Mouse (Mus musculus) hindbrain, postnatal 0 days (tissue): ENCODE measurements at regions not wholly inside any gene's neighbourhood (a gene's known extent, or its start where the extent isn't known, plus 50 kb on each side); places are given as distances from the start of the nearest gene placed in this dataset.

Source experiments
- ATAC-seq: fragments of 200-750 bp; cut with Nextera tagmentation; 2 replicates; pipeline ENCODE4 v1.8.0; 2017; ENCODE audit warnings: mild to moderate bottlenecking, moderate TSS enrichment, moderate library complexity
- DNase-seq: peaks from one replicate; pipeline ENCODE4 v3.0.0-alpha.2; 2015; ENCODE audit warnings: low spot score
- H3K27ac ChIP-seq: fragments of 300-500 bp; sonication (generic); 2 replicates; pipeline ENCODE4 v1.5.1; 2014; ENCODE audit warnings: mild to moderate bottlenecking
- H3K27me3 ChIP-seq: fragments of 300-500 bp; sonication (generic); 2 replicates; pipeline ENCODE4 v1.6.1; 2014; ENCODE audit warnings: low read length, mixed read lengths; ENCODE audit not compliant: insufficient read depth
- H3K36me3 ChIP-seq: fragments of 300-500 bp; sonication (generic); 2 replicates; pipeline ENCODE4 v1.6.1; 2014; ENCODE audit warnings: low read length, mixed read lengths; ENCODE audit not compliant: insufficient read depth
- H3K4me1 ChIP-seq: fragments of 300-500 bp; sonication (generic); 2 replicates; pipeline ENCODE4 v1.6.1; 2014; ENCODE audit warnings: antibody characterized with exemption, low read length, mixed read lengths; ENCODE audit not compliant: insufficient read depth
- H3K4me2 ChIP-seq: fragments of 300-500 bp; sonication (generic); 2 replicates; pipeline ENCODE4 v1.6.1; 2014; ENCODE audit warnings: low read depth, mild to moderate bottlenecking, low read length, moderate library complexity, mixed read lengths
- H3K4me3 ChIP-seq: fragments of 300-500 bp; sonication (generic); 2 replicates; pipeline ENCODE4 v1.5.1; 2014; ENCODE audit warnings: low read length
- H3K9ac ChIP-seq: fragments of 300-500 bp; sonication (generic); replicated peaks from 2 replicates; pipeline ENCODE4 v1.6.1; 2014; ENCODE audit warnings: mild to moderate bottlenecking, low read length, moderate library complexity, mixed read lengths
- H3K9me3 ChIP-seq: fragments of 300-500 bp; sonication (generic); 2 replicates; pipeline ENCODE4 v1.6.1; 2016; ENCODE audit warnings: low read length, mixed read lengths
- CTCF ChIP-seq: IDR thresholded peaks from 2 replicates; pipeline ENCODE4 v1.5.1; 2016; ENCODE audit warnings: antibody characterized with exemption, control low read depth, low read depth
- WGBS: fragments of 180-500 bp; shearing (Covaris S2); extraction: QIAGEN DNeasy Blood & Tissue Kit; methylation state at CpG from one replicate; pipeline ENCODE4 v1.1.7; 2014; 5-methylcytosine and 5-hydroxymethylcytosine counted together

DNA sequence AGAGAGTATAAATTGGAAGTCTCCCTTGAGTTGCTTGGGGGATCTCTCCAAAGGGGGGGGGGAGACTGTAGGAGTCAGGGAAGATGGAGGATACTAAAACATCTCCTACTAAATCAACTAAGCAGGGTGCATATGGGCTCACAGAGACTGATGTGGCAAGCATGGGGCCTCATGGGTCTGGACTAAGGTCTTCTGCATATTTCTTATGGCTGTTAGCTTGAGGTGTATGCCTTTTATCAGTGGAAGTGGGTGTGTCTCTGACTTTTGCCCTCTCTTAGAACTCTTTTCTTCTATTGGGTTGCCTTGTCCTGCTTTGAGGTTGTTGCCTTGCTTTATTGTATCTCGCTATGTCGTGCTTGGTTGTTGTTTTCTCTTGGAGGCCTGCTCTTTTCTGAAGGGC is 150.1 kb upstream of the Sel1l start:
- Histone ChIP-seq H3K4me2 (no peak overlapping the region), H3K27me3 (no peaks in the 10 kb centered on the region), H3K4me1 (no peaks in the 10 kb centered on the region), H3K27ac (no peak overlapping the region), H3K36me3 (no peaks in the 10 kb centered on the region), H3K9ac (no peak overlapping the region), H3K9me3 (no peaks in the 10 kb centered on the region), H3K4me3 (no peak overlapping the region)
- no peak for TF ChIP-seq CTCF
- 83% methylated on average over 2 of the region's 2 CpGs for WGBS
- ATAC-seq: no peak
- DNase-seq: no peak

DNA sequence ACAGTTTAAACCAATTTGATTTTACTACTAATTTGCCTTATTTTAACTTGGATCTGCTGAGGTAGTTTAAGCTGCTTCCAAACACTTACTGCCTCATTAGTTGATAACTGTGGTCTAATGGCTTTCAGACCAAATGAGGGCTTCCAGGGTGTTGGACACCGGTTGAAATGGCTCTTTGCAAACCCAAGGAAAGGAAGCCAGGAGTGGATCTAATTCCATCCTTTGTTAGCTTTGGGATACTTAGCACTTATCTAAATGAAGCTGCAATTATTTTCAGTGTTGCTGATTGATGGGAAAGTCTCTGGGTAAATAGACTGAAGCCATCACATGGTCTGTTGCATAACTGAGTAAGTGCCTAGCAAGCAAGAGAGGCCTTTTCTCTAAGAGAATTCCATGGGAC is 148.4 kb upstream of the Sel1l start:
- H3K4me3 ChIP-seq: no peak overlapping the region
- H3K36me3 ChIP-seq: no peaks in the 10 kb centered on the region
- 77% methylated on average over 1 of the region's 1 CpGs for WGBS
- no peak overlapping the region for H3K27ac ChIP-seq
- no peak overlapping the region for H3K4me2 ChIP-seq
- H3K9me3 ChIP-seq: no peaks in the 10 kb centered on the region
- H3K27me3 ChIP-seq: no peaks in the 10 kb centered on the region
- no peak for TF ChIP-seq CTCF
- no peak overlapping the region for H3K9ac ChIP-seq
- DNase-seq (no peak), ATAC-seq (no peak)
- H3K4me1 ChIP-seq: no peaks in the 10 kb centered on the region

DNA sequence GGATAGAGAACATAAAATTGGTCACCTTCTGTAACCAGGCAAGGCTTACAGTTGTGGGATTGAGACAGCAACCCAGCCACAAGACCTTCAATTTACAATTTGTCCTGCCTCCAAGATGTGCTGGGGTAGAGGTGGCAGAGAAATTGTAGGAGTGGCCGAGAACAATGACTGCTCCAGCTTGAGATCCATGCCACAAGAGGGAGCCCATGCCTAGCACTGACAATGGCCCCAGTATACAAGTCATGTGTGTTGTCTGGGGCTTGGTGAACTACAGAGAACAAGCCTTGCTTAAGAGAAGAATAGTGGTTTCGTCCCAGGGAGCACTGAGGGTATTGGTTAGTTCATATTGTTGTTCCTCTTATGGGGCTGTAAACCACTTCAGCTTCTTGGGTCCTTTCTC is 146.6 kb upstream of the Sel1l start:
- DNase-seq (no peak), ATAC-seq (no peak)
- no peak overlapping the region for H3K4me2 ChIP-seq
- H3K9me3 ChIP-seq: no peaks in the 10 kb centered on the region
- no peak overlapping the region for H3K4me3 ChIP-seq
- H3K36me3 ChIP-seq: no peaks in the 10 kb centered on the region
- WGBS: 90% methylated on average over 2 of the region's 2 CpGs
- no peaks in the 10 kb centered on the region for H3K4me1 ChIP-seq
- TF ChIP-seq CTCF: no peak
- H3K27ac ChIP-seq: no peak overlapping the region
- H3K9ac ChIP-seq: no peak overlapping the region
- H3K27me3 ChIP-seq: no peaks in the 10 kb centered on the region

DNA sequence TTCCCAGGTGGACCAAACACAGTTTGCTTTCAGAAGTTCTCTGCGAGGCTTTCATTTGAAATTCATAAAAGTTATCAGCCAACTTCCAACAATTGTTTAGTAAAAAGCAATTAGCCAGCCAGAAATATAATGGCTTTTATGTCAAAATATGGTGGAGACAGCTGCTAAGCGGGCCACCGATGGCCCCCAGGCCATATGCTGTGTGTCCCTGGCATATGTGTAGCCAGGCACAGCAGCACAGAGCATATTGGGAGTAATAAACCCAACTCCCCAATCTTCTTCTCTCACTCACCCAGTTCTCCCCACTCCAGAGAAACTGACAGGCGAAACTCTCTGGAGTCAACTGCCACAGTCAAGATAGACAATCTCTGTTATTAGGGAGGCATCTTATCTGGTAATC is 137.5 kb upstream of the Sel1l start:
- H3K27ac ChIP-seq: no peak overlapping the region
- H3K36me3 ChIP-seq: no peaks in the 10 kb centered on the region
- no peak overlapping the region for H3K9ac ChIP-seq
- H3K9me3 ChIP-seq: no peaks in the 10 kb centered on the region
- no peak overlapping the region for H3K4me2 ChIP-seq
- ATAC-seq (no peak), DNase-seq (no peak)
- H3K27me3 ChIP-seq: no peaks in the 10 kb centered on the region
- WGBS: 72% methylated on average over 4 of the region's 4 CpGs
- no peaks in the 10 kb centered on the region for H3K4me1 ChIP-seq
- no peak for TF ChIP-seq CTCF
- H3K4me3 ChIP-seq: no peak overlapping the region

DNA sequence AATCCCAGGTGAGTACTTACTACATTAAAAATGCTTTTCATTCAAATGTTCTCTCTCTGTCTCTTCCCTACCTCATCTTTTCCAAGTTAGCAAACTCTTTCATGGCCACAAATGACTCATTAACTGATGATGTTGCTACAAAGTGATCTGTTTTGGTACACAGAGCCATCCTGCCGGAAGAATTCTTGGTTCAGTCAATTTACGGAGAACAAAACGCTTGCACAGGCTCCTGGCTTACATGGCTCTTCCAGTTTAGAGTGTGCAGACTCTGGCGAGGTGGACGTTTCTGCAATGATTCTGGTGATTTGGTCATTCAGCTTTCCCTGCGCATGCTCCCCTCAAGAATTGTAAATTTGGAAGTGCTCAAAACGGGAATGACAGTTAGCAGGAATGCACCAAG is 131.4 kb upstream of the Sel1l start:
- Histone ChIP-seq H3K4me1 (no peaks in the 10 kb centered on the region), H3K27ac (no peak overlapping the region), H3K9ac (no peak overlapping the region), H3K4me2 (no peak overlapping the region), H3K27me3 (no peaks in the 10 kb centered on the region), H3K4me3 (no peak overlapping the region), H3K36me3 (no peaks in the 10 kb centered on the region), H3K9me3 (no peaks in the 10 kb centered on the region)
- WGBS: 73% methylated on average over 7 of the region's 7 CpGs
- TF ChIP-seq CTCF: no peak
- DNase-seq (no peak), ATAC-seq (no peak)

DNA sequence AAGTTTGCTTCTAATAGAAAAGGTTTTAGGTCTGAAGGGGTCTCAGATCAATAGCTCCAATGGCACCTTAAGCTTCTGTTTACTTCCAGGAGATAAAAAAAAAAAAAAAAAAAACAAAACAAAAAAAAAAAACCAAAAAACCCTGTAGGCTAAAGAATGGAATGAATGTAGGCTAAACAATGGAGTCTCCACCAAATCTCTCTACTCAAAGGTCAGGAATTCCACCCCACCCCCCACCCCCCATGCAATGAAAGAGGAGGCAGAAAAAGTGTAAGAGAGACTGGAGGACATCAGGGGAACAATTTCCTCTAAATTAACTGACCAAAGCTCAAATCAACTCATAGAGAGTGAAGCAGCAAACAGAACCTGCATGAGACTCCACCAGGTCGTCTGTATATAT is 122.1 kb upstream of the Sel1l start:
- no peak overlapping the region for H3K9ac ChIP-seq
- no peak overlapping the region for H3K4me3 ChIP-seq
- no peaks in the 10 kb centered on the region for H3K4me1 ChIP-seq
- DNase-seq (no peak), ATAC-seq (no peak)
- H3K36me3 ChIP-seq: no peaks in the 10 kb centered on the region
- no peak overlapping the region for H3K27ac ChIP-seq
- no peak overlapping the region for H3K4me2 ChIP-seq
- no peaks in the 10 kb centered on the region for H3K9me3 ChIP-seq
- no peak for TF ChIP-seq CTCF
- WGBS: 57% methylated on average over 1 of the region's 1 CpGs
- no peaks in the 10 kb centered on the region for H3K27me3 ChIP-seq

DNA sequence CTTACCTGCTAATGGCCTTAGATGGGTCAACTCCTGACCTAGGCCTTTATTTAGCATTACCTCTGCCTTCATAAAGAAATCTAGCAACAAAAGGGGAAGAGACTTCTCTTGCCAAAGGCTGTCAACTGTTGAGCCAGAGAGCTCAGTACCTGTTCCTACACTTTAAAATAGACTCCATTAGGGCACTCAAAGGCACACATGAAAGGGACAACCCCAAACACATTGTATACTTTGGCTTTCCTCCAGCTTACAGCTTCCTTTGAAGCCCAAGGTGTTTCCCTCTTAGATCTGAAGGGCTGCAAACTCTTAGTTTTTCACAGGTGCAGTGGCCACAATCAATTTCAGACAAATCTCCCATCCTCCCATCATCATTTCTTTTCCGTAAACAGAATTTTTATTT is 117.0 kb upstream of the Sel1l start:
- H3K4me2 ChIP-seq: no peak overlapping the region
- H3K4me3 ChIP-seq: no peak overlapping the region
- H3K36me3 ChIP-seq: no peaks in the 10 kb centered on the region
- DNase-seq (no peak), ATAC-seq (no peak)
- H3K4me1 ChIP-seq: no peaks in the 10 kb centered on the region
- no peaks in the 10 kb centered on the region for H3K9me3 ChIP-seq
- TF ChIP-seq CTCF: no peak
- no peak overlapping the region for H3K27ac ChIP-seq
- no peak overlapping the region for H3K9ac ChIP-seq
- H3K27me3 ChIP-seq: no peaks in the 10 kb centered on the region
- whole genome bisulfite sequencing: 95% methylated on average over 1 of the region's 1 CpGs
